Mouse (Mus musculus): Measurements from ENCODE around the gene Armc7.
"Not testable (repeated sequence)": the region's sequence is repeated elsewhere in the genome, so short reads cannot be mapped to it uniquely, and the experiment has no call there.

Armc7 gene

GRCm38 (mm10) chr11:115490441-115491355, 15.2 kb downstream of the Armc7 start:
- no peak for DNase-seq (ENCODE audit: extremely low spot score, low spot score)

- DNase-seq (ENCODE audit: extremely low spot score, low spot score) = peak; percentile 81
Measured at GRCm38 (mm10) chr11:115491356-115492083, 16.1 kb downstream of the Armc7 start, which contains the start of gene Nt5c. Gene Nt5c, minus strand, starts transcription at chr11:115491862.

GRCm38 (mm10) chr11:115492387-115492786, 16.9 kb downstream of the Armc7 start:
- DNase-seq (ENCODE audit: extremely low spot score, low spot score) = no peak

- DNase-seq (ENCODE audit: extremely low spot score, low spot score) = not testable (repeated sequence)
Measured at GRCm38 (mm10) chr11:115496559-115496958, 21.1 kb downstream of the Armc7 start.

- DNase-seq (ENCODE audit: extremely low spot score, low spot score) = no peak
Measured at GRCm38 (mm10) chr11:115502636-115503035, 27.2 kb downstream of the Armc7 start.

GRCm38 (mm10) chr11:115506586-115506985, 31.1 kb downstream of the Armc7 start:
- no peak for DNase-seq (ENCODE audit: extremely low spot score, low spot score)

GRCm38 (mm10) chr11:115508061-115508460, 32.6 kb downstream of the Armc7 start:
- no peak for DNase-seq (ENCODE audit: extremely low spot score, low spot score)

- DNase-seq (ENCODE audit: extremely low spot score, low spot score) = no peak
Measured at GRCm38 (mm10) chr11:115509773-115510506, 34.5 kb downstream of the Armc7 start.

GRCm38 (mm10) chr11:115510507-115510888, 35.0 kb downstream of the Armc7 start:
- no peak for DNase-seq (ENCODE audit: extremely low spot score, low spot score)

GRCm38 (mm10) chr11:115511121-115511520, 35.7 kb downstream of the Armc7 start:
- no peak for DNase-seq (ENCODE audit: extremely low spot score, low spot score)

- no peak for DNase-seq (ENCODE audit: extremely low spot score, low spot score)
Measured at GRCm38 (mm10) chr11:115512004-115512403, 36.5 kb downstream of the Armc7 start.

GRCm38 (mm10) chr11:115512407-115513183, 37.1 kb downstream of the Armc7 start:
- DNase-seq (ENCODE audit: extremely low spot score, low spot score) = peak; percentile 37

- DNase-seq (ENCODE audit: extremely low spot score, low spot score) = peak; percentile 74
Measured at GRCm38 (mm10) chr11:115513271-115514237, 38.1 kb downstream of the Armc7 start.

- peak; percentile 95 for DNase-seq (ENCODE audit: extremely low spot score, low spot score)
Measured at GRCm38 (mm10) chr11:115514238-115514663, 38.8 kb downstream of the Armc7 start, which contains the start of gene Jpt1. Gene Jpt1, minus strand, starts transcription at chr11:115514387.

GRCm38 (mm10) chr11:115515021-115515420, 39.6 kb downstream of the Armc7 start:
- no peak for DNase-seq (ENCODE audit: extremely low spot score, low spot score)

GRCm38 (mm10) chr11:115516942-115517341, 41.5 kb downstream of the Armc7 start:
- no peak for DNase-seq (ENCODE audit: extremely low spot score, low spot score)

- no peak for DNase-seq (ENCODE audit: extremely low spot score, low spot score)
Measured at GRCm38 (mm10) chr11:115518693-115519092, 43.2 kb downstream of the Armc7 start.

GRCm38 (mm10) chr11:115519581-115519980, 44.1 kb downstream of the Armc7 start:
- DNase-seq (ENCODE audit: extremely low spot score, low spot score) = no peak

- no peak for DNase-seq (ENCODE audit: extremely low spot score, low spot score)
Measured at GRCm38 (mm10) chr11:115520218-115520617, 44.8 kb downstream of the Armc7 start.
